Mouse (Mus musculus) MEL (cell line): ENCODE measurements around the gene Gm49394. TPM values are rescaled to one million over a fixed set of nuclear protein-coding genes. Genes with fewer than 3 reads are reported as not detected.
A peak's percentile ranks its signal among the peaks of the same experiment; 100 is the strongest.

Experiments used
- DNase-seq: peaks from one replicate; pipeline ENCODE4 v3.0.0; 2011; ENCODE audit warnings: low read depth, low spot score
- H3K27ac ChIP-seq: 2 replicates; pipeline ENCODE4 v1.5.1; 2012; ENCODE audit warnings: low read depth, mild to moderate bottlenecking, control low read depth, low read length, moderate library complexity; ENCODE audit not compliant: control insufficient read depth
- H3K27me3 ChIP-seq, 2 experiments: fragments of 150-350 bp in 1 of 2; sonication (generic) in 1 of 2; 2 replicates each; pipeline ENCODE4 v1.6.1; 2012; ENCODE audit warnings: low read length in 2 of 2, mild to moderate bottlenecking in 2 of 2, improper control_type of control experiment in 1 of 2, moderate library complexity in 1 of 2; ENCODE audit not compliant: insufficient read depth in 2 of 2, control insufficient read depth in 1 of 2
- H3K36me3 ChIP-seq, 2 experiments: 2 replicates each; pipeline ENCODE4 v1.6.1; 2012 to 2014; ENCODE audit warnings: low read length in 2 of 2, improper control_type of control experiment in 1 of 2, inconsistent platforms in 1 of 2, mild to moderate bottlenecking in 1 of 2; ENCODE audit not compliant: insufficient read depth in 2 of 2, control insufficient read depth in 1 of 2
- H3K4me1 ChIP-seq, 2 experiments: fragments of 150-350 bp in 1 of 2; sonication (generic) in 1 of 2; 2 replicates each; pipeline ENCODE4 v1.6.1; 2012; ENCODE audit warnings: low read length in 2 of 2, improper control_type of control experiment in 1 of 2, mild to moderate bottlenecking in 1 of 2; ENCODE audit not compliant: insufficient read depth in 2 of 2, control insufficient read depth in 1 of 2
- H3K4me3 ChIP-seq, 2 experiments: fragments of 150-350 bp in 1 of 2; sonication (generic) in 1 of 2; 2 replicates each; pipeline ENCODE4 v1.5.1; 2012; ENCODE audit warnings: low read depth in 2 of 2, low read length in 2 of 2, mild to moderate bottlenecking in 2 of 2, moderate library complexity in 2 of 2, control low read depth in 1 of 2, improper control_type of control experiment in 1 of 2; ENCODE audit not compliant: control insufficient read depth in 1 of 2, insufficient read depth in 1 of 2
- H3K79me2 ChIP-seq: 2 replicates; pipeline ENCODE4 v1.6.1; 2012; ENCODE audit warnings: mild to moderate bottlenecking, low read length, moderate library complexity; ENCODE audit not compliant: control insufficient read depth, poor library complexity, insufficient read depth
- H3K9ac ChIP-seq: 2 replicates; pipeline ENCODE4 v1.6.1; 2012; ENCODE audit warnings: low read depth, mild to moderate bottlenecking, control low read depth, low read length, moderate library complexity; ENCODE audit not compliant: control insufficient read depth, poor library complexity, severe bottlenecking
- H3K9me3 ChIP-seq: fragments of 150-350 bp; sonication (generic); replicated peaks from 2 replicates; pipeline ENCODE4 v1.6.1; 2012; ENCODE audit warnings: mild to moderate bottlenecking, low read length, improper control_type of control experiment, moderate library complexity; ENCODE audit not compliant: insufficient read depth
- BHLHE40 ChIP-seq: IDR thresholded peaks from 2 replicates; pipeline ENCODE4 v1.6.1; 2012; ENCODE audit warnings: low read depth, mild to moderate bottlenecking, inconsistent platforms, low read length, improper control_type of control experiment, borderline replicate concordance
- CHD2 ChIP-seq: IDR thresholded peaks from 2 replicates; pipeline ENCODE4 v1.6.1; 2011; ENCODE audit warnings: low read length, improper control_type of control experiment
- CTCF ChIP-seq, 3 experiments: IDR thresholded peaks in 2 of 3; conservative IDR thresholded peaks in 1 of 3; 2 replicates each; pipeline ENCODE4 v1.5.1; 2011 to 2012; ENCODE audit warnings: low read length in 3 of 3, low read depth in 2 of 3, mild to moderate bottlenecking in 2 of 3, improper control_type of control experiment in 1 of 3, inconsistent platforms in 1 of 3, mixed read lengths in 1 of 3, moderate library complexity in 1 of 3; ENCODE audit not compliant: control insufficient read depth in 1 of 3, insufficient read depth in 1 of 3, poor library complexity in 1 of 3, severe bottlenecking in 1 of 3
- ELF1 ChIP-seq: IDR thresholded peaks from 2 replicates; pipeline ENCODE4 v1.6.1; 2014; ENCODE audit warnings: low read depth, mild to moderate bottlenecking, inconsistent platforms, low read length, improper control_type of control experiment, moderate library complexity
- EP300 ChIP-seq, 2 experiments: IDR thresholded peaks; 2 replicates each; pipeline ENCODE4 v1.6.1; 2011; ENCODE audit warnings: improper control_type of control experiment in 2 of 2, low read length in 2 of 2, low read depth in 1 of 2, mild to moderate bottlenecking in 1 of 2
- ETS1 ChIP-seq: IDR thresholded peaks from 2 replicates; pipeline ENCODE4 v1.6.1; 2012; ENCODE audit warnings: low read depth, mild to moderate bottlenecking, inconsistent platforms, low read length, improper control_type of control experiment, moderate library complexity
- GABPA ChIP-seq: IDR thresholded peaks from 2 replicates; pipeline ENCODE4 v1.6.1; 2012; ENCODE audit warnings: low read depth, mild to moderate bottlenecking, inconsistent platforms, low read length, improper control_type of control experiment, moderate library complexity
- HCFC1 ChIP-seq: IDR thresholded peaks from 2 replicates; pipeline ENCODE4 v1.6.1; 2012; ENCODE audit warnings: low read depth, mild to moderate bottlenecking, inconsistent platforms, low read length, improper control_type of control experiment, moderate library complexity
- JUND ChIP-seq: IDR thresholded peaks from 2 replicates; pipeline ENCODE4 v1.6.1; 2011; ENCODE audit warnings: low read depth, mild to moderate bottlenecking, improper control_type of control experiment, low read length
- KAT2A ChIP-seq: conservative IDR thresholded peaks from 2 replicates; pipeline ENCODE4 v1.6.1; 2012; ENCODE audit warnings: low read depth, low read length, improper control_type of control experiment, inconsistent platforms
- MAFK ChIP-seq: IDR thresholded peaks from 2 replicates; pipeline ENCODE4 v1.6.1; 2011; ENCODE audit warnings: low read depth, mild to moderate bottlenecking, low read length, improper control_type of control experiment, borderline replicate concordance
- MAX ChIP-seq: IDR thresholded peaks from 2 replicates; pipeline ENCODE4 v1.6.1; 2011; ENCODE audit warnings: low read length, improper control_type of control experiment
- MAZ ChIP-seq: IDR thresholded peaks from 2 replicates; pipeline ENCODE4 v1.6.1; 2012; ENCODE audit warnings: low read depth, mild to moderate bottlenecking, inconsistent platforms, low read length, improper control_type of control experiment
- MEF2A ChIP-seq: IDR thresholded peaks from 2 replicates; pipeline ENCODE4 v1.6.1; 2014; ENCODE audit warnings: low read depth, mild to moderate bottlenecking, inconsistent platforms, low read length, improper control_type of control experiment; ENCODE audit not compliant: poor library complexity, insufficient replicate concordance, severe bottlenecking; ENCODE audit errors: extremely low read depth
- MXI1 ChIP-seq: IDR thresholded peaks from 2 replicates; pipeline ENCODE4 v1.6.1; 2011; ENCODE audit warnings: mild to moderate bottlenecking, low read depth, low read length, improper control_type of control experiment
- MYB ChIP-seq: IDR thresholded peaks from 2 replicates; pipeline ENCODE4 v1.6.1; 2011; ENCODE audit warnings: mild to moderate bottlenecking, low read depth, low read length, improper control_type of control experiment
- MYC ChIP-seq: IDR thresholded peaks from 2 replicates; pipeline ENCODE4 v1.6.1; 2011; ENCODE audit warnings: low read depth, mild to moderate bottlenecking, low read length, improper control_type of control experiment, moderate library complexity
- NELFE ChIP-seq: IDR thresholded peaks from 2 replicates; pipeline ENCODE4 v1.6.1; 2011; ENCODE audit warnings: low read depth, low read length, improper control_type of control experiment
- NRF1 ChIP-seq: IDR thresholded peaks from 2 replicates; pipeline ENCODE4 v1.6.1; 2014; ENCODE audit warnings: low read depth, mild to moderate bottlenecking, inconsistent platforms, low read length, improper control_type of control experiment, moderate library complexity; ENCODE audit not compliant: poor library complexity, insufficient read depth, severe bottlenecking
- POLR2A ChIP-seq, 2 experiments: IDR thresholded peaks; 2 replicates each; pipeline ENCODE4 v1.6.1; 2011 to 2012; ENCODE audit warnings: low read length in 2 of 2, mild to moderate bottlenecking in 2 of 2, control low read depth in 1 of 2, improper control_type of control experiment in 1 of 2, low read depth in 1 of 2, moderate library complexity in 1 of 2; ENCODE audit not compliant: control insufficient read depth in 1 of 2, insufficient read depth in 1 of 2, poor library complexity in 1 of 2
- POLR2AphosphoS2 ChIP-seq: IDR thresholded peaks from 2 replicates; pipeline ENCODE4 v1.6.1; 2011; ENCODE audit warnings: low read length, improper control_type of control experiment
- POLR2AphosphoS5 ChIP-seq: IDR thresholded peaks from 2 replicates; pipeline ENCODE4 v1.6.1; 2012; ENCODE audit warnings: low read depth, borderline replicate concordance, mild to moderate bottlenecking, inconsistent platforms, low read length, moderate library complexity, mixed read lengths
- RAD21 ChIP-seq: IDR thresholded peaks from 2 replicates; pipeline ENCODE4 v1.6.1; 2011; ENCODE audit warnings: mild to moderate bottlenecking, low read depth, low read length, improper control_type of control experiment
- RCOR1 ChIP-seq: IDR thresholded peaks from 2 replicates; pipeline ENCODE4 v1.6.1; 2012; ENCODE audit warnings: low read depth, mild to moderate bottlenecking, inconsistent platforms, low read length, improper control_type of control experiment
- SIN3A ChIP-seq: IDR thresholded peaks from 2 replicates; pipeline ENCODE4 v1.6.1; 2012; ENCODE audit warnings: low read length, improper control_type of control experiment, inconsistent platforms
- SMC3 ChIP-seq: IDR thresholded peaks from 2 replicates; pipeline ENCODE4 v1.6.1; 2011; ENCODE audit warnings: low read depth, low read length, improper control_type of control experiment
- TAL1 ChIP-seq: IDR thresholded peaks from 2 replicates; pipeline ENCODE4 v1.6.1; 2012; ENCODE audit warnings: mild to moderate bottlenecking, inconsistent platforms, low read length, moderate library complexity, mixed read lengths
- TBP ChIP-seq: IDR thresholded peaks from 2 replicates; pipeline ENCODE4 v1.8.0; 2011; ENCODE audit warnings: low read depth, low read length, improper control_type of control experiment
- TCF12 ChIP-seq: IDR thresholded peaks from 2 replicates; pipeline ENCODE4 v1.6.1; 2014; ENCODE audit warnings: low read depth, mild to moderate bottlenecking, inconsistent platforms, low read length, improper control_type of control experiment, moderate library complexity
- UBTF ChIP-seq: IDR thresholded peaks from 2 replicates; pipeline ENCODE4 v1.6.1; 2012; ENCODE audit warnings: low read depth, mild to moderate bottlenecking, inconsistent platforms, low read length, improper control_type of control experiment, moderate library complexity, borderline replicate concordance; ENCODE audit not compliant: insufficient read depth
- USF1 ChIP-seq: IDR thresholded peaks from 2 replicates; pipeline ENCODE4 v1.6.1; 2014; ENCODE audit warnings: low read depth, mild to moderate bottlenecking, inconsistent platforms, low read length, improper control_type of control experiment, moderate library complexity
- USF2 ChIP-seq, 2 experiments: IDR thresholded peaks; 2 replicates each; pipeline ENCODE4 v1.6.1; 2011 to 2012; ENCODE audit warnings: improper control_type of control experiment in 2 of 2, low read length in 2 of 2, borderline replicate concordance in 1 of 2, inconsistent platforms in 1 of 2, low read depth in 1 of 2, mild to moderate bottlenecking in 1 of 2; ENCODE audit not compliant: insufficient read depth in 1 of 2
- ZC3H11A ChIP-seq: IDR thresholded peaks from 2 replicates; pipeline ENCODE4 v1.6.1; 2012; ENCODE audit warnings: low read depth, mild to moderate bottlenecking, inconsistent platforms, low read length, improper control_type of control experiment
- ZKSCAN1 ChIP-seq: IDR thresholded peaks from 2 replicates; pipeline ENCODE4 v1.6.1; 2012; ENCODE audit warnings: low read depth, mild to moderate bottlenecking, inconsistent platforms, low read length, improper control_type of control experiment, moderate library complexity
- ZMIZ1 ChIP-seq: IDR thresholded peaks from 2 replicates; pipeline ENCODE4 v1.6.1; 2012; ENCODE audit warnings: low read depth, mild to moderate bottlenecking, inconsistent platforms, low read length, improper control_type of control experiment, moderate library complexity
- ZNF384 ChIP-seq: IDR thresholded peaks from 2 replicates; pipeline ENCODE4 v1.6.1; 2012; ENCODE audit warnings: low read depth, mild to moderate bottlenecking, inconsistent platforms, low read length, improper control_type of control experiment
- polyA plus RNA-seq, 2 experiments: library from polyadenylated mRNA; stranded (reverse) in 1 of 2; unstranded in 1 of 2; fragments of >175 nt in 1 of 2; fragments of >200 nt in 1 of 2; gene quantifications; 2 replicates each; pipeline versions ENCODE4 v1.2.1 to v1.2.4; 2012; ENCODE audit warnings: low replicate concordance in 2 of 2, low read depth in 1 of 2; ENCODE audit not compliant: insufficient read length in 2 of 2, insufficient read depth in 1 of 2, missing spikeins in 1 of 2
- total RNA-seq: library from RNA; depleted of rRNA; stranded (reverse); fragments of 300-350 nt; gene quantifications from 2 replicates; pipeline ENCODE4 v1.2.3, GENCODE M21; 2012

Gm49394 gene
- total and polyA plus RNA-seq, 3 experiments = not detected

- H3K36me3 ChIP-seq = no peaks in the 10 kb centered on the region
- H3K9ac ChIP-seq = peak overlapping the region; percentile 31
- no peak overlapping the region for H3K27ac ChIP-seq
- H3K4me1 ChIP-seq = peaks cover 2 to 9% of the 10 kb centered on the region in 2 experiments; a peak in 2 of 4 replicates
- no peaks in the 10 kb centered on the region for H3K79me2 ChIP-seq
- H3K27me3 ChIP-seq = no peaks in the 10 kb centered on the region
- peak; percentile 88 for DNase-seq
- H3K4me3 ChIP-seq = 0 out of 4 replicates have a peak overlapping the region, but pooled peaks of 1 of the 2 experiments have one; percentile 31
- H3K9me3 ChIP-seq = no peaks in the 10 kb centered on the region
- no peak for TF ChIP-seq RCOR1
- TF ChIP-seq HCFC1 = no peak
- peak; percentile 65 for TF ChIP-seq RAD21
- TF ChIP-seq GABPA = no peak
- no peak for TF ChIP-seq MYC
- TF ChIP-seq MAX = no peak
- TF ChIP-seq ETS1 = 0 out of 2 replicates have a peak, but pooled peaks have one; percentile 31
- no peak for TF ChIP-seq MAFK
- TF ChIP-seq BHLHE40 = no peak
- no peak for TF ChIP-seq POLR2AphosphoS2
- TF ChIP-seq MXI1 = no peak
- TF ChIP-seq CTCF (IDR thresholded peaks at IDR 0.05 in 2 of 3, conservative IDR thresholded peaks at IDR 0.05 in 1 of 3; ENCODE audit: control insufficient read depth in 1 of 3, insufficient read depth in 1 of 3, low read depth in 2 of 3, low read length in 3 of 3, poor library complexity in 1 of 3, severe bottlenecking in 1 of 3) = peak; percentile 56 to 69 (median 59)
- TF ChIP-seq EP300 (IDR thresholded peaks at IDR 0.05; ENCODE audit: low read depth in 1 of 2, low read length in 2 of 2) = no peak; a peak in 1 of 4 replicates
- TF ChIP-seq ZMIZ1 = no peak
- TF ChIP-seq ZC3H11A = peak; percentile 49
- no peak for TF ChIP-seq TBP
- peak; percentile 54 for TF ChIP-seq SMC3
- TF ChIP-seq JUND = no peak
- no peak for TF ChIP-seq USF2 (IDR thresholded peaks at IDR 0.05; ENCODE audit: borderline replicate concordance in 1 of 2, insufficient read depth in 1 of 2, low read depth in 1 of 2, low read length in 2 of 2)
- no peak for TF ChIP-seq NELFE
- TF ChIP-seq NRF1 = no peak
- peak in 1 of 2 experiments; percentile 32; a peak in 1 of 4 replicates for TF ChIP-seq POLR2A (IDR thresholded peaks at IDR 0.05; ENCODE audit: control insufficient read depth in 1 of 2, insufficient read depth in 1 of 2, low read depth in 1 of 2, low read length in 2 of 2, poor library complexity in 1 of 2)
- TF ChIP-seq POLR2AphosphoS5 = no peak
- no peak for TF ChIP-seq MYB
- TF ChIP-seq MAZ = no peak
- no peak for TF ChIP-seq UBTF
- no peak for TF ChIP-seq CHD2
- no peak; the same call in 1 of the 2 replicates for TF ChIP-seq SIN3A
- TF ChIP-seq TAL1 = no peak
- no peak for TF ChIP-seq ZNF384
- no peak for TF ChIP-seq USF1
- TF ChIP-seq MEF2A = no peak
- no peak for TF ChIP-seq ZKSCAN1
- no peak for TF ChIP-seq KAT2A
- peak; percentile 29; the same call in 1 of the 2 replicates for TF ChIP-seq TCF12
- TF ChIP-seq ELF1 = no peak
These were observed 58.9 kb downstream of the Gm49394 start for GRCm38 (mm10) chr7:142610627-142611406.
